Mouse (Mus musculus) embryonic stem cell, embryonic (primary cell): ENCODE results near the gene Anapc7.

ENCODE experiments used
- CTCF ChIA-PET, 4 experiments: fragments of 300-600 bp in 2 of 4; fragments of 350-600 bp in 2 of 4; sonication (Branson Sonifier 250); formaldehyde crosslinking; loops; one replicate each; lab custom pipeline; 2022; ENCODE audit warnings: inconsistent platforms in 2 of 4; lab: Charles Lee
- POLR2A ChIA-PET, 4 experiments: fragments of 300-600 bp in 2 of 4; fragments of 350-600 bp in 2 of 4; sonication (Branson Sonifier 250); formaldehyde crosslinking; loops; one replicate each; lab custom pipeline; 2022; ENCODE audit warnings: antibody characterized with exemption in 4 of 4, inconsistent platforms in 1 of 4; lab: Charles Lee

The Anapc7 gene

DNA sequence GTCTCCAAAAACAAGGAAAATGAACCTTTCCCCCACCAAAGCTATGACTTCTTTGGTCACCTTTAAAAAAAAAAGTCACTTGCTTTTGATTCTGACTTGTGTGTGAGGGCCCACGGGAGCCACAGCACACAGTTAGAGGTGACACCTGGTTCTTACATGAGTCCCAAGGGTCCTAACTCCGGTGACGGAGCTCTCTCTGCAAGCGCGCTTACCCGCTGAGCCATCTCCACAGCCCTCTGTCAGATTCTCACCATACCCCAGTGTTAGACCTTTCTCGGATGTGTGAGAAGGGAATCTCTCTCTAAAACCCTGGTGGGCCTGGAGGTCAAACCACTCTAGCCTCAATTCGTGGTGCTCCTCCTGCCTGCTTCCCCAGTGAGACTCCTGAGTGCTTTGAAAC lies 24.0 kb upstream of the Anapc7 start:
- ChIA-PET POLR2A (interaction anchor here in 3 of 4 experiments (0.6 to 1.8 kb wide), 15 partner anchors 11 to 188 kb away, joined by 3 to 11 read pairs (median 4); partner anchors contain the start of genes Fam216a (in 2 of the 3), Gpn3 (in 1 of the 3), Rad9b (in 1 of the 3) and Tctn1 (in 1 of the 3)), CTCF (interaction anchor here in 3 of 4 experiments (0.9 to 2.9 kb wide), 6 partner anchors 17 to 281 kb away, joined by 3 to 20 read pairs (median 8); partner anchors contain the start of gene Tctn1 (in 1 of the 3))

- ChIA-PET CTCF (interaction anchor here in 2 of 4 experiments (0.7 to 1.1 kb wide), 3 partner anchors 10 to 421 kb away, joined by 3 to 4 read pairs (median 3); partner anchors contain the start of gene Anapc5 (in 1 of the 2)), POLR2A (interaction anchor here in 1 of 4 experiments (1.1 to 1.5 kb wide), 2 partner anchors 18 to 219 kb away, joined by 3 to 4 read pairs; no protein-coding TSS in a partner anchor)
Measured at GRCm38 (mm10) chr5:122399871-122400270, 21.6 kb upstream of the Anapc7 start.

GRCm38 (mm10) chr5:122400628-122401302 lies 20.7 kb upstream of the Anapc7 start:
- ChIA-PET CTCF (interaction anchor here in 1 of 4 experiments (1.1 kb wide), 1 partner anchor 9 kb away, joined by 4 read pairs; no protein-coding TSS in a partner anchor), POLR2A (interaction anchor here in 2 of 4 experiments (0.5 to 1.1 kb wide), 2 partner anchors 219 to 552 kb away, joined by 3 read pairs; no protein-coding TSS in a partner anchor)

DNA sequence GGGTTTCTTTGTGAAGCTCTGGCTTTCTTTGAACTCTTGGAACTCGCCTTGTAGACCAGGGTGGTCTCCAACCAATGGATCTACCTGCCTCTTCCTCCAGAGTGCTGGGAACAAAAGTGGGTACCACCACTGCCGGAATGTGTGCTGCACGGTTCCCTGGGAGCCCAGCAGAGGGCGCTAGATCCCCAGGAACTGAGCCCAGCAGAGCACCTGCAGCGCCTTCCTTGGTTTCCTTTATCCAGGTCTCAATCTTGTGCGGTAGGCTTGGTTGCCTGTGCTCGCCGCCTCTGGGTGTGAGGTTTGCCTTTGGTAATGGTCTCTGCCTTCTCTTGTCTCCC lies 20.2 kb upstream of the Anapc7 start:
- ChIA-PET POLR2A (interaction anchor here in 2 of 4 experiments (0.5 to 1.1 kb wide), 2 partner anchors 218 to 552 kb away, joined by 3 read pairs; no protein-coding TSS in a partner anchor), CTCF (no interaction called here)

DNA sequence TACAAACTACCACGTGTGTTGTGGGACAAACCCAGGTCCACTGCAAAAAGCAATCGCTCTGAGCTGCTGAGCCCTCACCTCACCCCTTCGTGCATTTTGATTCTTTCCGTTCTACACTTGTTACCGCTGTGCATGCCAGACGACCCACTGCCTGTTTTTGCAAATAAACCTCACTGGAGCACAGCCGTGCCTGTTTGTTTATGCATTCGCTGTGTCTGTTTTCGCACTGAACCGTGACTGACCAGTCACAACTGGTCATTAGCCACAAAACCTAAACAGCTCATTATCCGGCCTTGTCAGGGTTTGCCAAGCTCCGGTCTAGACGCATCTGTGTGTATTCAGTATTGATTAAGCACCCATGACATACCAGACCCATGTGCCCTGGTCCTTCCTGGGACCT lies 19.3 kb upstream of the Anapc7 start:
- CTCF ChIA-PET = interaction anchor here in 3 of 4 experiments (0.5 to 1.4 kb wide), 4 partner anchors 8 to 323 kb away, joined by 3 to 6 read pairs (median 4); partner anchors contain the start of gene Tctn1 (in 1 of the 3)
- POLR2A ChIA-PET = interaction anchor here in 2 of 4 experiments (0.6 to 1.4 kb wide), 3 partner anchors 98 to 506 kb away, joined by 3 to 8 read pairs (median 4); no protein-coding TSS in a partner anchor

DNA sequence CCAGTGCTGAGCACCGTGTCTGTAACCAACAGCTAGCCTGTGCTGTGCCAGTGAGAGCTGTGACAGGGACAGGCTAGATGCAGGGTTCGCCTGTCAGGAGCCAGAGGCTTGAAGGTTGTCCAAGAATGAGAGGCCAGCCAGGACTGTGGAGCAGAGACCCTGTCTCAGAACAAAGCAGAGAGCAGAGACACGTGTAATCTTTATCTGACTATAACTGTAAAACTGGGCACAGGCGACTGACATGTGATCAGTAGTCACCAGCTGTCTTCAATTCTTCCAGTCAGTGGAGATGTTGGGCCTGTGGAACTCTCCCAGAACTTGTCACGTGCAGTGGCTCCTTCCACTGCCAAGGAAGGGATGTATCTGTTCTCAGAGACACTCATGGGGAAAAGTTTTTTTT lies 18.7 kb upstream of the Anapc7 start:
- POLR2A ChIA-PET = interaction anchor here in 2 of 4 experiments (0.7 to 1.4 kb wide), 2 partner anchors 99 to 224 kb away, joined by 3 to 8 read pairs; no protein-coding TSS in a partner anchor

DNA sequence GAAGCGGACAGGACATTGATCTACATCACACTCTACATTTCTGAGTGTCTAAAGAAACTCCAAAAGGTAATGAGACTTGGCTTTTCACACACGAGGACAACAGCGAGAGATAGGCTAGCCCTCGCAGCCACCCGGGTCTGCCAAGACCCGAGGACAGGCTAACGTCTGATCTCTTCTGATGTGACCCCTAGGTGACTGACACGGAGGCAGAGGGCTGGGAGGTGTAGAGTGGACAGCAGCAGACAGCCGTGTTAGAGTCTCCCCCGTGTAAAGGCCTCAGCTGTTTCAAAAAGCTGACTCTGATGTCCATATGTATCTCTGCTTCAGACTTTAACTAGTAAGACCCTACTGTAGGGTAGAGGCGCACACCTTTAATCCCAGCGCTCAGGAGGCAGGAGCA lies 18.1 kb upstream of the Anapc7 start:
- ChIA-PET POLR2A (interaction anchor here in 1 of 4 experiments (1.4 kb wide), 1 partner anchor 224 kb away, joined by 8 read pairs; no protein-coding TSS in a partner anchor), CTCF (interaction anchor here in 2 of 4 experiments (0.6 to 1.4 kb wide), 3 partner anchors 139 to 261 kb away, joined by 3 to 6 read pairs (median 3); partner anchors contain the start of gene Tctn1 (in 1 of the 2))

More for the DNA sequence above, 18.7 kb upstream of the Anapc7 start:
- CTCF ChIA-PET = interaction anchor here in 2 of 4 experiments (0.6 to 1.4 kb wide), 4 partner anchors 9 to 260 kb away, joined by 3 to 6 read pairs (median 3); partner anchors contain the start of gene Tctn1 (in 1 of the 2)

GRCm38 (mm10) chr5:122405537-122405936 lies 16.0 kb upstream of the Anapc7 start:
- CTCF ChIA-PET = no interaction called here
- POLR2A ChIA-PET = interaction anchor here in 3 of 4 experiments (0.6 to 1.0 kb wide), 3 partner anchors 9 to 437 kb away, joined by 3 to 4 read pairs (median 3); no protein-coding TSS in a partner anchor

- POLR2A ChIA-PET = interaction anchor here in 3 of 4 experiments (0.6 to 1.4 kb wide), 9 partner anchors 11 to 545 kb away, joined by 3 to 4 read pairs (median 3); partner anchors contain the start of gene Arpc3 (in 1 of the 3)
Measured at GRCm38 (mm10) chr5:122409692-122410645, 11.5 kb upstream of the Anapc7 start.

GRCm38 (mm10) chr5:122411892-122412291 lies 9.6 kb upstream of the Anapc7 start:
- ChIA-PET CTCF (interaction anchor here in 1 of 4 experiments (0.6 kb wide), 1 partner anchor 226 kb away, joined by 3 read pairs; no protein-coding TSS in a partner anchor), POLR2A (interaction anchor here in 3 of 4 experiments (0.6 to 1.8 kb wide), 5 partner anchors 9 to 544 kb away, joined by 3 to 8 read pairs (median 6); no protein-coding TSS in a partner anchor)

More at GRCm38 (mm10) chr5:122409692-122410645, 11.5 kb upstream of the Anapc7 start:
- CTCF ChIA-PET = interaction anchor here in 2 of 4 experiments (0.5 to 1.3 kb wide), 8 partner anchors 9 to 217 kb away, joined by 3 to 7 read pairs (median 4); partner anchors contain the start of genes Fam216a (in 1 of the 2), Gpn3 (in 1 of the 2) and Tctn1 (in 1 of the 2)

DNA sequence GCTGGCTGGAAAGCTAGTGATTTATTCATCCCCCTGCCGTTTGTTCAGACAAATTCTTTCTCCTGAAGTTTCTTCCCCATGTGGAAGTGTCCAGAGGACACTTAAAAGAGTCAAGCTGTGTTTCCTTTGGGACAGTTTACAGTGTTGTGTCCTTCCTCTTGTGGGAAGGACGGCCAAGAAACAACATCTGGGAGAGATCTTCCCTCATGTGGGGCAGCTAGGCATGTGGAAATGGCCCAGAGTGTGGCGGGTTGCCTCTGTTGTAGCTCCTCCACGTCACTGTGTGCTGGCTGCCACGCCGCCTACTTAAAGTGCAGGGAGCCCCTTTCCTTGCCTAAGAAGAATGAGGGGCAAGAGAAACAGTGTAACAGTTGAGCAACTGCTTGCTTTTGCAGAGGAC lies 8.7 kb upstream of the Anapc7 start:
- ChIA-PET CTCF (interaction anchor here (0.6 to 1.1 kb wide), 7 partner anchors 16 to 214 kb away, joined by 3 to 4 read pairs (median 3); no protein-coding TSS in a partner anchor), POLR2A (interaction anchor here in 3 of 4 experiments (0.6 to 2.1 kb wide), 6 partner anchors 16 to 426 kb away, joined by 3 to 8 read pairs (median 4); no protein-coding TSS in a partner anchor)

- POLR2A ChIA-PET = interaction anchor here in 1 of 4 experiments (0.6 to 2.1 kb wide), 2 partner anchors 71 to 267 kb away, joined by 3 to 5 read pairs; no protein-coding TSS in a partner anchor
- CTCF ChIA-PET = interaction anchor here in 2 of 4 experiments (0.6 to 1.0 kb wide), 2 partner anchors 314 to 639 kb away, joined by 3 read pairs; no protein-coding TSS in a partner anchor
Measured at GRCm38 (mm10) chr5:122414351-122414750, 7.1 kb upstream of the Anapc7 start.

DNA sequence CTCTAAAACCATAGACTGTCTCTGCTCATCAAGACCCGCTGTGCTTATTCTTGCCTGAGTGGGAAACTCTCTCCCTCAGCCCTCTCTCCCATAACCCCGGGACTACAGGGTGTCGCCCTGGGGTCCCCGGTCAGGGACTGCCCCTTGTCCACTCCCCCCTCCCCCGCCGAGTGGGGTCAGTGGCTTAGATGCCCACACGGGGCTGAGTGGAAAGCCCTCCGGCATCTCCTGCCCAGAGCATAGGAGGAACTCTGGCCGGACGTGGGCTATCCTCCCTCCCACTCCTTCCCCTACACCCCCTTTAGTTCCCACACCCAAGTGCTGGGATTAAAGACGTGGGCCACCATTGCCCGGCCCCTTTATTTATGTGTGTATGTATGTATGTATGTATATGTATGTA lies 6.0 kb upstream of the Anapc7 start:
- POLR2A ChIA-PET = no interaction called here
- CTCF ChIA-PET = interaction anchor here in 2 of 4 experiments (0.6 to 0.7 kb wide), 2 partner anchors 92 to 1798 kb away, joined by 3 to 4 read pairs; no protein-coding TSS in a partner anchor

DNA sequence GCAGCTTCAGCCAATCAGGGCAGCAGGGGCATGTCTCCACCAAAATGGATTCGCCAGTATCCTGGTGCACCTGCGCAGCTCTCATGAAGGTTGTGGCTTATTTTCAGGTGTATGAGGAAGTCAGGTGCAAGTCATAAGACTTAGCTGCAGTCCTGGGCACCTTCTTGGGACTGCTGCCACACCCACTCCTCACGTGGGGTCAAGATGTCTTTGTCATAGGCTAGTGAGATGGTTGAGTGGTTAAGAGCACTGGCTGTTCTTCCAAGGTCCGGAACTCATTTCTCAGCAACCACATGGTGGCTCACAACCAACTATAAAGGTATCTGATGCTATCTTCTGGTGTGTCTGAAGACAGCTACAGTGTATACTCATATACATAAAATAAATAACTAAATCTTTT lies 817 bp upstream of the Anapc7 start:
- ChIA-PET POLR2A (interaction anchor here in 3 of 4 experiments (0.6 to 1.9 kb wide), 16 partner anchors 9 to 405 kb away, joined by 3 to 12 read pairs (median 4); no protein-coding TSS in a partner anchor), CTCF (interaction anchor here in 1 of 4 experiments (1.3 kb wide), 1 partner anchor 156 kb away, joined by 5 read pairs; the partner anchor contains the start of gene Tctn1)

- ChIA-PET CTCF (interaction anchor here in 1 of 4 experiments (0.6 kb wide), 1 partner anchor 26 kb away, joined by 4 read pairs; no protein-coding TSS in a partner anchor), POLR2A (interaction anchor here in 2 of 4 experiments (0.8 to 1.9 kb wide), 9 partner anchors 17 to 286 kb away, joined by 3 to 12 read pairs (median 3); no protein-coding TSS in a partner anchor)
Measured at GRCm38 (mm10) chr5:122422071-122422964, 825 bp downstream of the Anapc7 start.
